Mouse (Mus musculus) CH12.LX (cell line): ENCODE results near the gene Mtfr2. TPM values are rescaled to one million over a fixed set of nuclear protein-coding genes. Genes with fewer than 3 reads are reported as not detected.

Source experiments
- DNase-seq: peaks from one replicate; pipeline ENCODE4 v3.0.0-alpha.2; 2013; ENCODE audit errors: extremely low read depth
- H3K27ac ChIP-seq: 2 replicates; pipeline ENCODE4 v1.5.1; 2012; ENCODE audit warnings: low read depth, mild to moderate bottlenecking, control low read depth, moderate library complexity; ENCODE audit not compliant: insufficient read depth
- H3K27me3 ChIP-seq: replicated peaks from 2 replicates; pipeline ENCODE3; 2012; ENCODE audit warnings: inconsistent platforms
- H3K36me3 ChIP-seq, 2 experiments: replicated peaks in 1 of 2; 2 replicates each; pipeline versions ENCODE3 to v1.6.1; 2012; ENCODE audit warnings: inconsistent platforms in 1 of 2, low read length in 1 of 2, mild to moderate bottlenecking in 1 of 2, mixed read lengths in 1 of 2, moderate library complexity in 1 of 2; ENCODE audit not compliant: control insufficient read depth in 1 of 2, insufficient read depth in 1 of 2
- H3K4me1 ChIP-seq, 2 experiments: 2 replicates each; pipeline ENCODE4 v1.6.1; 2012; ENCODE audit warnings: inconsistent platforms in 1 of 2, moderate library complexity in 1 of 2; ENCODE audit not compliant: insufficient read depth in 2 of 2, control insufficient read depth in 1 of 2
- H3K4me2 ChIP-seq: 2 replicates; pipeline ENCODE4 v1.6.1; 2012; ENCODE audit warnings: low read depth, mild to moderate bottlenecking, control low read depth; ENCODE audit not compliant: poor library complexity, insufficient read depth, severe bottlenecking
- H3K4me3 ChIP-seq, 3 experiments: fragments of 150-350 bp in 1 of 3; sonication (generic) in 1 of 3; replicated peaks in 1 of 3; 2 replicates each; pipeline versions ENCODE3 to v1.5.1; 2011 to 2012; ENCODE audit warnings: low read depth in 2 of 3, low read length in 2 of 3, mild to moderate bottlenecking in 2 of 3, moderate library complexity in 2 of 3, control low read depth in 1 of 3, improper control_type of control experiment in 1 of 3, inconsistent platforms in 1 of 3, mixed read lengths in 1 of 3; ENCODE audit not compliant: poor library complexity in 1 of 3
- H3K79me2 ChIP-seq: replicated peaks from 2 replicates; pipeline ENCODE4 v1.6.1; 2012; ENCODE audit warnings: mild to moderate bottlenecking, moderate library complexity; ENCODE audit not compliant: control insufficient read depth, poor library complexity, insufficient read depth, severe bottlenecking; ENCODE audit errors: extremely low read depth
- H3K9ac ChIP-seq: 2 replicates; pipeline ENCODE4 v1.6.1; 2012; ENCODE audit warnings: low read depth, mild to moderate bottlenecking, control low read depth, moderate library complexity; ENCODE audit not compliant: insufficient read depth
- H3K9me3 ChIP-seq: replicated peaks from 2 replicates; pipeline ENCODE3; 2012; ENCODE audit warnings: low read length, inconsistent platforms, mixed read lengths
- BHLHE40 ChIP-seq: IDR thresholded peaks from 2 replicates; pipeline ENCODE4 v1.6.1; 2011; ENCODE audit warnings: mild to moderate bottlenecking, low read depth, low read length, improper control_type of control experiment
- CHD2 ChIP-seq: IDR thresholded peaks from 2 replicates; pipeline ENCODE4 v1.6.1; 2011; ENCODE audit warnings: low read length, improper control_type of control experiment
- CTCF ChIP-seq, 2 experiments: IDR thresholded peaks in 1 of 2; conservative IDR thresholded peaks in 1 of 2; 2 replicates each; pipeline ENCODE4 v1.5.1; 2011 to 2012; ENCODE audit warnings: low read depth in 2 of 2, low read length in 2 of 2, improper control_type of control experiment in 1 of 2, inconsistent platforms in 1 of 2, mild to moderate bottlenecking in 1 of 2, moderate library complexity in 1 of 2
- E2F4 ChIP-seq: IDR thresholded peaks from 2 replicates; pipeline ENCODE4 v1.6.1; 2011; ENCODE audit warnings: low read depth, low read length, improper control_type of control experiment; ENCODE audit not compliant: insufficient replicate concordance
- ELF1 ChIP-seq: IDR thresholded peaks from 2 replicates; pipeline ENCODE4 v1.6.1; 2014; ENCODE audit warnings: low read depth, mild to moderate bottlenecking, inconsistent platforms, low read length, improper control_type of control experiment
- ETS1 ChIP-seq: conservative IDR thresholded peaks from 2 replicates; pipeline ENCODE4 v1.6.1; 2012; ENCODE audit warnings: low read depth, mild to moderate bottlenecking, inconsistent platforms, low read length, improper control_type of control experiment, moderate library complexity
- IRF4 ChIP-seq: IDR thresholded peaks from 2 replicates; pipeline ENCODE4 v1.6.1; 2014; ENCODE audit warnings: low read depth, mild to moderate bottlenecking, inconsistent platforms, low read length, improper control_type of control experiment
- JUN ChIP-seq: IDR thresholded peaks from 2 replicates; pipeline ENCODE4 v1.6.1; 2011; ENCODE audit warnings: low read depth, mild to moderate bottlenecking, low read length, improper control_type of control experiment, moderate library complexity; ENCODE audit not compliant: insufficient read depth
- JUND ChIP-seq: conservative IDR thresholded peaks from 2 replicates; pipeline ENCODE4 v1.6.1; 2011; ENCODE audit warnings: low read depth, low read length, improper control_type of control experiment
- MAX ChIP-seq: IDR thresholded peaks from 2 replicates; pipeline ENCODE4 v1.6.1; 2011; ENCODE audit warnings: low read length, improper control_type of control experiment
- MYC ChIP-seq: IDR thresholded peaks from 2 replicates; pipeline ENCODE4 v1.6.1; 2011; ENCODE audit warnings: low read depth, mild to moderate bottlenecking, improper control_type of control experiment, low read length
- POLR2AphosphoS2 ChIP-seq: IDR thresholded peaks from 2 replicates; pipeline ENCODE4 v1.6.1; 2011; ENCODE audit warnings: low read depth, low read length, improper control_type of control experiment
- RAD21 ChIP-seq: IDR thresholded peaks from 2 replicates; pipeline ENCODE4 v1.6.1; 2011; ENCODE audit warnings: low read depth, mild to moderate bottlenecking, low read length, improper control_type of control experiment, moderate library complexity
- RCOR1 ChIP-seq: conservative IDR thresholded peaks from 2 replicates; pipeline ENCODE4 v1.6.1; 2012; ENCODE audit warnings: low read depth, mild to moderate bottlenecking, inconsistent platforms, low read length, improper control_type of control experiment
- SMC3 ChIP-seq: IDR thresholded peaks from 2 replicates; pipeline ENCODE4 v1.6.1; 2011; ENCODE audit warnings: low read depth, low read length, improper control_type of control experiment
- TCF12 ChIP-seq: IDR thresholded peaks from 2 replicates; pipeline ENCODE4 v1.6.1; 2014; ENCODE audit warnings: low read depth, mild to moderate bottlenecking, inconsistent platforms, low read length, improper control_type of control experiment
- dilution Hi-C: fragments of 300-500 bp; cut with MboI; formaldehyde crosslinking; loops from 2 replicates; pipeline ENCODE4 v1.14.3; 2020; ENCODE audit warnings: low sequenced_read_pairs; ENCODE audit not compliant: extremely low pct_unique_long_range_greater_than_20kb, extremely low pct_ligation_motif_present
- in situ Hi-C: fragments of 300-500 bp; cut with MboI; formaldehyde crosslinking; loops from 3 replicates; pipeline ENCODE4 v1.14.3; 2019; ENCODE audit warnings: low sequenced_read_pairs, low pct_ligation_motif_present, low pct_unique_long_range_greater_than_20kb, mixed read lengths
- polyA plus RNA-seq: library from polyadenylated mRNA; unstranded; fragments of >175 nt; gene quantifications from 2 replicates; pipeline ENCODE4 v1.2.1, GENCODE M21; 2012; ENCODE audit warnings: low read depth; ENCODE audit not compliant: insufficient read length
- total RNA-seq, 2 experiments: library from RNA; depleted of rRNA; stranded (reverse); fragments of 300-350 nt in 1 of 2; fragments of >200 nt in 1 of 2; gene quantifications; 2 replicates each; pipeline ENCODE4 v1.2.3; 2012 to 2014

The Mtfr2 gene
- total and polyA plus RNA-seq, 3 experiments: 3.8 to 16.9 (median 4.0) TPM

DNA sequence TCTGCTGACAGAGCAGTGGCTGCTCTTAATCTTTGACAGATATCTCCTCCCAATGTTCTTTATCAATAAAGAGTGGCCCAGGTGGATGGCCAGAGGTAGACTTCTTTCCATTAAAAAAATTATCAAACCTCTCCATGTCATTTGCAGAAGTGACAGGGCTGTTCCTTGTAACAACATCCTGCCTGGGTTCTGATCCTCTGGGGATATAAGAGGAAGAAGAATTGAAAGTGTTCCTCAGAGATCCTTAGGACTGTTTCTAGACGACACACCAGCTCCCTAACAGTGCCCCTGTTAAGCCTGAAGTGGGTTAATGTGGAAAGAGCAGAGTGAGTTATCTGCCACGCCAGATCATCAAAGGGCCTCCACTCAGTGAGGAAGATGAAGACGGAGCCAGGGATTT is 43.0 kb downstream of the Mtfr2 start:
- no peaks in the 10 kb centered on the region for H3K36me3 ChIP-seq
- H3K27ac ChIP-seq: no peak overlapping the region
- no peaks in the 10 kb centered on the region for H3K9me3 ChIP-seq
- no peak overlapping the region for H3K9ac ChIP-seq
- H3K79me2 ChIP-seq: no peaks in the 10 kb centered on the region
- no peak for TF ChIP-seq JUN
- TF ChIP-seq SMC3: no peak
- TF ChIP-seq TCF12: no peak
- TF ChIP-seq ETS1: no peak
- TF ChIP-seq RCOR1: no peak
- no peak for TF ChIP-seq JUND
- H3K4me1 ChIP-seq: peaks cover 0 to 8% of the 10 kb centered on the region in 2 experiments; a peak in 1 of 4 replicates
- no peak for DNase-seq
- H3K4me3 ChIP-seq: no peak overlapping the region
- in situ Hi-C loops: no loop called here
- no peak overlapping the region for H3K4me2 ChIP-seq
- dilution Hi-C loops: no loop called here
- H3K27me3 ChIP-seq: peaks cover 3% of the 10 kb centered on the region

- H3K9ac ChIP-seq: no peak overlapping the region
- no peak overlapping the region for H3K27ac ChIP-seq
- in situ Hi-C loops (no loop called here), dilution Hi-C loops (no loop called here)
- no peaks in the 10 kb centered on the region for H3K9me3 ChIP-seq
- H3K79me2 ChIP-seq: no peaks in the 10 kb centered on the region
- DNase-seq: no peak
- H3K4me2 ChIP-seq: no peak overlapping the region
- H3K4me1 ChIP-seq: peaks cover 0 to 17% of the 10 kb centered on the region in 2 experiments; a peak in 2 of 4 replicates
- no peaks in the 10 kb centered on the region for H3K36me3 ChIP-seq
- TF ChIP-seq CTCF (conservative IDR thresholded peaks at IDR 0.05 in 1 of 2, IDR thresholded peaks at IDR 0.05 in 1 of 2; ENCODE audit: low read depth in 2 of 2, low read length in 2 of 2): no peak
- no peak for TF ChIP-seq E2F4
- no peak for TF ChIP-seq BHLHE40
- no peak for TF ChIP-seq JUN
- TF ChIP-seq POLR2AphosphoS2: no peak
- no peak for TF ChIP-seq MAX
- no peak overlapping the region for H3K4me3 ChIP-seq
- H3K27me3 ChIP-seq: no peaks in the 10 kb centered on the region
Measured at GRCm38 (mm10) chr10:20394815-20395214, 47.2 kb downstream of the Mtfr2 start.

DNA sequence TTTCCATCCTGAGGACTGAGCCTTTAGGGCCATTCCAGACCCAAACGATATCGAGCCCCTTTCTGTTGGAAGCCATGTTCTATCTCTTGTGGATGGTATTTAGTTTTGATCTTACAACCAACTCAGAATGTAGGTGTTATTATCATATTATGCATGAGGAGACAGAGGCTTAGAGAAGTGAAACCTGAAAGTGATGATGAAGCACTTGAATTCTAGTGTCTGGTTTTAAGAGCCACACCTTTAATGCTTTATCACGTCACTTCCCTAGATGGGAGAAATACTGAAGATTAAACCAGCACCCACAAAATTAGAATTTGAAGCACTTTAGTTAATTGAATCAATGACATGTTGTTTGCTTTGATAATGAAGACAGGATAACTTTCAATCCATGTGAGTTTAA is 48.2 kb downstream of the Mtfr2 start:
- peak; percentile 21 for DNase-seq
- dilution Hi-C loops: no loop called here
- in situ Hi-C loops: no loop called here

More for the DNA sequence above, 48.2 kb downstream of the Mtfr2 start:
- H3K9ac ChIP-seq: no peak overlapping the region
- H3K4me1 ChIP-seq: peaks cover 0 to 12% of the 10 kb centered on the region in 2 experiments; a peak in 2 of 4 replicates
- H3K9me3 ChIP-seq: no peaks in the 10 kb centered on the region
- H3K4me2 ChIP-seq: no peak overlapping the region
- no peak for TF ChIP-seq CHD2
- TF ChIP-seq RCOR1: no peak
- no peak for TF ChIP-seq RAD21
- TF ChIP-seq IRF4: peak; percentile 37; the same call in 1 of the 2 replicates
- no peak for TF ChIP-seq MYC
- TF ChIP-seq POLR2AphosphoS2: no peak
- no peak for TF ChIP-seq ELF1
- TF ChIP-seq JUND: no peak
- H3K79me2 ChIP-seq: no peaks in the 10 kb centered on the region
- H3K36me3 ChIP-seq: no peaks in the 10 kb centered on the region
- H3K27me3 ChIP-seq: no peaks in the 10 kb centered on the region
- H3K27ac ChIP-seq: no peak overlapping the region
- H3K4me3 ChIP-seq: no peak overlapping the region
